Mouse (Mus musculus) myocyte (in vitro differentiated cells): ENCODE results near the gene Uqcr11. TPM values are rescaled to one million over a fixed set of nuclear protein-coding genes. Genes with fewer than 3 reads are reported as not detected.

Experiments
- H3K27me3 ChIP-seq: one replicate; pipeline ENCODE4 v1.6.1; 2011; ENCODE audit not compliant: control insufficient read depth, insufficient read depth, insufficient read length
- H3K36me3 ChIP-seq: one replicate; pipeline ENCODE4 v1.6.1; 2011; ENCODE audit not compliant: control insufficient read depth, insufficient read depth
- H3K4me2 ChIP-seq: one replicate; pipeline ENCODE4 v1.6.1; 2011; ENCODE audit warnings: low read depth, control low read depth
- H3K4me3 ChIP-seq: one replicate; pipeline ENCODE4 v1.5.1; 2011; ENCODE audit warnings: mild to moderate bottlenecking, control low read depth, moderate library complexity
- H3K79me2 ChIP-seq: one replicate; pipeline ENCODE4 v1.6.1; 2011; ENCODE audit not compliant: control insufficient read depth, insufficient read depth
- H3ac ChIP-seq: one replicate; pipeline ENCODE4 v1.6.1; 2011; ENCODE audit not compliant: control insufficient read depth, insufficient read length
- CEBPB ChIP-seq: IDR thresholded peaks from 2 replicates; pipeline ENCODE4 v1.6.1; 2011; ENCODE audit warnings: mild to moderate bottlenecking, moderate library complexity; ENCODE audit not compliant: poor library complexity, insufficient read depth, severe bottlenecking
- E2F4 ChIP-seq: IDR thresholded peaks from one replicate; pipeline ENCODE4 v1.6.1; 2011; ENCODE audit warnings: mild to moderate bottlenecking, control low read depth, moderate library complexity; ENCODE audit not compliant: insufficient read depth
- MAX ChIP-seq: IDR thresholded peaks from one replicate; pipeline ENCODE4 v1.6.1; 2011; ENCODE audit warnings: low read depth, mild to moderate bottlenecking, control low read depth
- MYOD1 ChIP-seq, 3 experiments: IDR thresholded peaks; one replicate each; pipeline ENCODE4 v1.6.1; 2011; ENCODE audit warnings: control low read depth in 2 of 3, low read depth in 2 of 3, mild to moderate bottlenecking in 2 of 3, moderate library complexity in 1 of 3; ENCODE audit not compliant: insufficient read length in 2 of 3, control insufficient read depth in 1 of 3
- MYOG ChIP-seq, 3 experiments: IDR thresholded peaks; one replicate each; pipeline ENCODE4 v1.6.1; 2011; ENCODE audit warnings: control low read depth in 2 of 3, low read depth in 2 of 3, mild to moderate bottlenecking in 2 of 3; ENCODE audit not compliant: insufficient read length in 2 of 3, control insufficient read depth in 1 of 3, insufficient read depth in 1 of 3
- POLR2A ChIP-seq: IDR thresholded peaks from one replicate; pipeline ENCODE4 v1.6.1; 2011; ENCODE audit warnings: low read depth, mild to moderate bottlenecking, control low read depth, moderate library complexity; ENCODE audit not compliant: insufficient read length
- POLR2AphosphoS2 ChIP-seq: IDR thresholded peaks from one replicate; pipeline ENCODE4 v1.6.1; 2011; ENCODE audit warnings: low read depth, control low read depth; ENCODE audit not compliant: insufficient read length
- REST ChIP-seq: IDR thresholded peaks from one replicate; pipeline ENCODE4 v1.6.1; 2011; ENCODE audit warnings: mild to moderate bottlenecking, control low read depth, moderate library complexity; ENCODE audit not compliant: insufficient read depth, insufficient read length
- SRF ChIP-seq: IDR thresholded peaks from one replicate; pipeline ENCODE4 v1.6.1; 2011; ENCODE audit warnings: low read depth; ENCODE audit not compliant: control insufficient read depth, insufficient read length
- TCF12 ChIP-seq: IDR thresholded peaks from one replicate; pipeline ENCODE4 v1.6.1; 2011; ENCODE audit warnings: mild to moderate bottlenecking, control low read depth; ENCODE audit not compliant: poor library complexity, insufficient read depth, severe bottlenecking
- TCF3 ChIP-seq: IDR thresholded peaks from one replicate; pipeline ENCODE4 v1.6.1; 2011; ENCODE audit warnings: low read depth, control low read depth; ENCODE audit not compliant: insufficient read length
- USF1 ChIP-seq: IDR thresholded peaks from one replicate; pipeline ENCODE4 v1.6.1; 2011; ENCODE audit warnings: low read depth, mild to moderate bottlenecking, control low read depth, moderate library complexity
- polyA plus RNA-seq: library from polyadenylated mRNA; unstranded; fragments of >200 nt; fragmentation: generic; extraction: Trizol; gene quantifications from one replicate; pipeline ENCODE4 v1.2.1, GENCODE M21; 2012; ENCODE audit warnings: missing spikeins

Gene Uqcr11
- polyA plus RNA-seq, 1 experiment = 1,247 TPM

GRCm38 (mm10) chr10:80398174-80398535 lies 8.5 kb downstream of the Uqcr11 start:
- Histone ChIP-seq H3K4me3 (peak overlapping the region; percentile 36), H3K79me2 (peaks cover 37% of the 10 kb centered on the region), H3K27me3 (no peaks in the 10 kb centered on the region), H3K36me3 (peaks cover 19% of the 10 kb centered on the region), H3K4me2 (peak overlapping the region; percentile 79), H3ac (peak overlapping the region; percentile 83)
- TF ChIP-seq E2F4 = no peak
- TF ChIP-seq TCF12 = no peak
- TF ChIP-seq REST = no peak
- no peak for TF ChIP-seq MYOD1 (IDR thresholded peaks at IDR 0.05; ENCODE audit: control insufficient read depth in 1 of 3, insufficient read length in 2 of 3, low read depth in 2 of 3)
- no peak for TF ChIP-seq SRF
- TF ChIP-seq CEBPB = no peak
- no peak for TF ChIP-seq MAX
- no peak for TF ChIP-seq POLR2AphosphoS2
- no peak for TF ChIP-seq USF1
- no peak for TF ChIP-seq MYOG (IDR thresholded peaks at IDR 0.05; ENCODE audit: control insufficient read depth in 1 of 3, insufficient read depth in 1 of 3, insufficient read length in 2 of 3, low read depth in 2 of 3)
- no peak for TF ChIP-seq TCF3

GRCm38 (mm10) chr10:80397524-80398173 lies 9.0 kb downstream of the Uqcr11 start:
- TF ChIP-seq USF1 (no peak), MYOD1 (IDR thresholded peaks at IDR 0.05; ENCODE audit: control insufficient read depth in 1 of 3, insufficient read length in 2 of 3, low read depth in 2 of 3) (no peak), POLR2AphosphoS2 (peak; percentile 8)
- peak overlapping the region; percentile 83 for H3ac ChIP-seq
- H3K36me3 ChIP-seq = peaks cover 19% of the 10 kb centered on the region
- H3K27me3 ChIP-seq = no peaks in the 10 kb centered on the region
- H3K79me2 ChIP-seq = peaks cover 37% of the 10 kb centered on the region
- peak overlapping the region; percentile 36 for H3K4me3 ChIP-seq
- peak overlapping the region; percentile 79 for H3K4me2 ChIP-seq

GRCm38 (mm10) chr10:80396822-80397523 lies 9.7 kb downstream of the Uqcr11 start:
- Histone ChIP-seq H3K36me3 (peaks cover 19% of the 10 kb centered on the region), H3K4me3 (peak overlapping the region; percentile 36), H3ac (no peak overlapping the region), H3K79me2 (peaks cover 37% of the 10 kb centered on the region), H3K27me3 (no peaks in the 10 kb centered on the region), H3K4me2 (peak overlapping the region; percentile 79)
- TF ChIP-seq TCF12 = no peak
- no peak for TF ChIP-seq REST
- no peak for TF ChIP-seq MAX
- TF ChIP-seq E2F4 = no peak
- no peak for TF ChIP-seq TCF3
- no peak for TF ChIP-seq SRF
- no peak for TF ChIP-seq POLR2A
- no peak for TF ChIP-seq POLR2AphosphoS2
- TF ChIP-seq MYOD1 (IDR thresholded peaks at IDR 0.05; ENCODE audit: control insufficient read depth in 1 of 3, insufficient read length in 2 of 3, low read depth in 2 of 3) = no peak
- no peak for TF ChIP-seq CEBPB
- no peak for TF ChIP-seq USF1
- no peak for TF ChIP-seq MYOG (IDR thresholded peaks at IDR 0.05; ENCODE audit: control insufficient read depth in 1 of 3, insufficient read depth in 1 of 3, insufficient read length in 2 of 3, low read depth in 2 of 3)

GRCm38 (mm10) chr10:80395025-80395627 lies 11.5 kb downstream of the Uqcr11 start:
- no peak overlapping the region for H3K4me2 ChIP-seq
- H3K79me2 ChIP-seq = peaks cover 37% of the 10 kb centered on the region
- TF ChIP-seq MAX (no peak), REST (no peak), POLR2AphosphoS2 (no peak), POLR2A (no peak), MYOG (IDR thresholded peaks at IDR 0.05; ENCODE audit: control insufficient read depth in 1 of 3, insufficient read depth in 1 of 3, insufficient read length in 2 of 3, low read depth in 2 of 3) (no peak), SRF (no peak), TCF3 (no peak), CEBPB (no peak), E2F4 (no peak), MYOD1 (IDR thresholded peaks at IDR 0.05; ENCODE audit: control insufficient read depth in 1 of 3, insufficient read length in 2 of 3, low read depth in 2 of 3) (no peak), USF1 (no peak), TCF12 (no peak)
- H3K4me3 ChIP-seq = no peak overlapping the region
- no peak overlapping the region for H3ac ChIP-seq
- H3K36me3 ChIP-seq = peaks cover 19% of the 10 kb centered on the region
- H3K27me3 ChIP-seq = no peaks in the 10 kb centered on the region
